Mouse (Mus musculus) bone marrow, adult 2 months (tissue): ENCODE results near the gene Ifngr2.

Source experiments
- CTCF ChIP-seq: fragments of 200-500 bp; IDR thresholded peaks from 2 replicates; pipeline ENCODE4 v1.5.1; 2011; ENCODE audit warnings: low read length, control low read depth; ENCODE audit not compliant: control insufficient read depth, insufficient read depth
- POLR2A ChIP-seq: fragments of 200-500 bp; IDR thresholded peaks from 2 replicates; pipeline ENCODE4 v1.6.1; 2011; ENCODE audit warnings: low read depth, mild to moderate bottlenecking, control low read depth, low read length, borderline replicate concordance; ENCODE audit not compliant: control insufficient read depth

DNA sequence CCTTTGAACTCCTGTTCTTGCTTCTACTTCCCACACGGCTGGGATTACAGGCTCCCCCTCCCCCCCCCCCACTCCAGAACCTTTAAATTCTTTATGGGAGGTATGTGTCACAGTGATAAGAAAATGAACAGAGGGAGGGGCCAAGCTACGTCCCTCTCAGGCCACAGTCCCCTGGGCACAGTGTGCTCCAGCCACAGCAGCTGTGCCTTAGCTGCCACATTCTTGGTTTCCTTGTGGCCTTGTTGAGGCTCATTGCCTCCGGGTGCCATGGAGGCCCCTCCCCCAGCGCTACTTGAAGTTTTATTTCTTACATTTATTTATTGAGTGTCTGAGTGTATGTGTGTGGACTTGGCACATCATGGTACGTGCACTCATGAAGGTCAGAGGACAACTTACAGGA is 19.4 kb upstream of the Ifngr2 start:
- no peak for TF ChIP-seq CTCF
- no peak for TF ChIP-seq POLR2A
